Mouse (Mus musculus) embryonic facial prominence, embryonic 15.5 days (tissue): ENCODE measurements at regions not wholly inside any gene's neighbourhood (a gene's known extent, or its start where the extent isn't known, plus 50 kb on each side); places are given as distances from the start of the nearest gene placed in this dataset.

Experiments used
- ATAC-seq: fragments of 200-750 bp; cut with Nextera tagmentation; 2 replicates; pipeline ENCODE4 v1.8.0; 2017; ENCODE audit warnings: low read depth, moderate TSS enrichment; ENCODE audit not compliant: insufficient number of reproducible peaks, low FRiP score, low TSS enrichment
- H3K27ac ChIP-seq: fragments of 300-500 bp; sonication (generic); replicated peaks from 2 replicates; pipeline ENCODE4 v1.5.1; 2015; ENCODE audit warnings: mild to moderate bottlenecking, inconsistent platforms
- H3K27me3 ChIP-seq: fragments of 300-500 bp; sonication (generic); 2 replicates; pipeline ENCODE4 v1.6.1; 2015; ENCODE audit warnings: inconsistent platforms
- H3K36me3 ChIP-seq: fragments of 300-500 bp; sonication (generic); 2 replicates; pipeline ENCODE4 v1.6.1; 2015; ENCODE audit warnings: mild to moderate bottlenecking, inconsistent platforms
- H3K4me1 ChIP-seq: fragments of 300-500 bp; sonication (generic); 2 replicates; pipeline ENCODE4 v1.6.1; 2015; ENCODE audit warnings: inconsistent platforms
- H3K4me2 ChIP-seq: fragments of 300-500 bp; sonication (generic); replicated peaks from 2 replicates; pipeline ENCODE4 v1.6.1; 2015; ENCODE audit warnings: mild to moderate bottlenecking, inconsistent platforms
- H3K4me3 ChIP-seq: fragments of 300-500 bp; sonication (generic); replicated peaks from 2 replicates; pipeline ENCODE4 v1.5.1; 2015; ENCODE audit warnings: mild to moderate bottlenecking, inconsistent platforms
- H3K9ac ChIP-seq: fragments of 300-500 bp; sonication (generic); 2 replicates; pipeline ENCODE4 v1.6.1; 2015; ENCODE audit warnings: inconsistent platforms
- H3K9me3 ChIP-seq: fragments of 300-500 bp; sonication (generic); replicated peaks from 2 replicates; pipeline ENCODE4 v1.6.1; 2016; ENCODE audit warnings: inconsistent platforms
- WGBS: fragments of 180-500 bp; shearing (Covaris S2); methylation state at CpG from one replicate; pipeline ENCODE4 v1.1.7; 2015; 5-methylcytosine and 5-hydroxymethylcytosine counted together

DNA sequence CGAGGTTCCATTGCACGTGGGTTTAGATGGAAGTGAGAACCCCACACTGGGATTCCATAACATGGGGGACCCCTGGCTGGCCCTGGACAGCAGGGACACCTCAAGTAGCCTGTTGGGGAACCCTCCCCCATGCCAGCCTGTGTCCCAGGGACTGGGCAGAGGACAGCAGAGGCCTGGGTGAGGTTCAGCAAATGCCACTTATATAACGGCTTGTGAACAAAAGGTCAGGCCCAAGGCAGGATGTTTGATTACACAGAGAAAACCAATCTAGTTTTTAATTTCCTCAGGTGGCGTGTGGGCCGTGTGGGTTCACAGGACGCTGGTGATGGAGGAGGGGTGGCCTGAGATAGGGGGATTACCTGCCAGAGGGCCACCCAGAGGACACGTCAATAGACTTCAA lies 94.9 kb upstream of the Kazn start:
- ATAC-seq, result no peak
- H3K4me3 ChIP-seq, result no peak overlapping the region
- 0 out of 2 replicates have a peak, but pooled peaks cover 2% of the 10 kb centered on the region for H3K9me3 ChIP-seq
- 78% methylated on average over 7 of the region's 7 CpGs for WGBS
- H3K4me1 ChIP-seq, result 0 out of 2 replicates have a peak, but pooled peaks cover 7% of the 10 kb centered on the region
- H3K27me3 ChIP-seq, result no peaks in the 10 kb centered on the region
- no peaks in the 10 kb centered on the region for H3K36me3 ChIP-seq
- H3K4me2 ChIP-seq, result no peak overlapping the region
- H3K9ac ChIP-seq, result no peak overlapping the region
- H3K27ac ChIP-seq, result no peak overlapping the region

DNA sequence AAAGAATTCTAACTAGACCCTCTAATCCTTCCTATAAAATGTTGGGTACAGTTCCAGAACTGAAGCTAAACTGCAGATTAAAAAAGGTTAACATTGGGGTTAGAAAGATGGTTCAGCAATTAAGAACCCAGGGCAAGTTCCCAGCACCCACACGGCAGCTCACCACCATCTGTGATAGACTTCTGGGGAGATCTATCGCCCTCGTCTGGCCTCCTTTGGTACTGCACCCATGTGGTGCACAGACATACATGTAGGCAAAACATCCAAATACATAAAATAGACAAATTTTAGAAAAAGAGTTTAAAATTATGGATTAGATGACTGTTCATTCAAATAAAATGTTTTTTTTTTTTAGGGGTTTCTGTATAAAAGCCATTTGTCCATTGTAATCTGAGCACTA lies 91.4 kb upstream of the Kazn start:
- WGBS, result 89% methylated on average over 3 of the region's 3 CpGs
- Histone ChIP-seq H3K4me3 (no peak overlapping the region), H3K4me2 (no peak overlapping the region), H3K27ac (no peak overlapping the region), H3K27me3 (no peaks in the 10 kb centered on the region), H3K36me3 (no peaks in the 10 kb centered on the region), H3K9me3 (no peaks in the 10 kb centered on the region), H3K4me1 (0 out of 2 replicates have a peak, but pooled peaks cover 3% of the 10 kb centered on the region), H3K9ac (no peak overlapping the region)
- no peak for ATAC-seq

DNA sequence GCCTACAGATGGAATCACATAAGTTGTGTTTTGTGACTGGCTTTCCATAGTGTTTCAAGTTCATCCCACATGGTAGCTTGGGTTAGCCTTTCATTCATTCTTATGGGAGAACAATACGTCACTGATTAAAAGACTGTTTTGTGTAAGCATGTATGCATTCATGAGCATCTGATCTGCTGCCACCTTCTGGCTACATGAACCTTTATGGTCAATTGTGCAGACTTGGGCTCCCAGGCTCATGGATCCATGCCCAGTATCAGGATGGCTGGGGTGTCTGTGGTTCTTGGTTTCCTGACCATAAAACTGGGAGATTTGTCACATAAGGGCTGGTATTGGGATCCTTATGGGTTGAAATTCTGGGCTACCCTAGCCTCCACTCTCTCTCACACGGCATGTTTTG lies 90.4 kb upstream of the Kazn start:
- no peaks in the 10 kb centered on the region for H3K36me3 ChIP-seq
- no peak overlapping the region for H3K27ac ChIP-seq
- WGBS, result 91% methylated on average over 2 of the region's 2 CpGs
- H3K9ac ChIP-seq, result no peak overlapping the region
- no peak overlapping the region for H3K4me3 ChIP-seq
- peaks cover 10% of the 10 kb centered on the region; the same call in 1 of the 2 replicates for H3K4me1 ChIP-seq
- ATAC-seq, result no peak
- no peaks in the 10 kb centered on the region for H3K9me3 ChIP-seq
- H3K4me2 ChIP-seq, result no peak overlapping the region
- no peaks in the 10 kb centered on the region for H3K27me3 ChIP-seq

GRCm38 (mm10) chr4:142326511-142326910 lies 87.3 kb upstream of the Kazn start:
- Histone ChIP-seq H3K27me3 (no peaks in the 10 kb centered on the region), H3K9ac (no peak overlapping the region), H3K4me1 (peaks cover 23% of the 10 kb centered on the region), H3K9me3 (no peaks in the 10 kb centered on the region), H3K27ac (peak overlapping the region; percentile 63), H3K4me3 (no peak overlapping the region), H3K4me2 (no peak overlapping the region), H3K36me3 (no peaks in the 10 kb centered on the region)
- WGBS, result 37% methylated on average over 5 of the region's 5 CpGs
- no peak for ATAC-seq

- peak; percentile 73; the same call in 1 of the 2 replicates for ATAC-seq
Measured at GRCm38 (mm10) chr4:142321209-142321863, 82.1 kb upstream of the Kazn start.

GRCm38 (mm10) chr4:142310282-142310681 lies 71.1 kb upstream of the Kazn start:
- WGBS, result 59% methylated on average over 6 of the region's 6 CpGs
- no peak overlapping the region for H3K4me2 ChIP-seq
- no peak overlapping the region for H3K4me3 ChIP-seq

More at GRCm38 (mm10) chr4:142321209-142321863, 82.1 kb upstream of the Kazn start:
- Histone ChIP-seq H3K9ac (no peak overlapping the region), H3K9me3 (no peaks in the 10 kb centered on the region), H3K4me1 (peaks cover 31% of the 10 kb centered on the region), H3K4me3 (no peak overlapping the region), H3K4me2 (0 out of 2 replicates have a peak overlapping the region, but pooled peaks have one; percentile 6), H3K36me3 (no peaks in the 10 kb centered on the region), H3K27me3 (no peaks in the 10 kb centered on the region), H3K27ac (peak overlapping the region; percentile 58; the same call in 1 of the 2 replicates)
- WGBS, result 14% methylated on average over 14 of the region's 14 CpGs

DNA sequence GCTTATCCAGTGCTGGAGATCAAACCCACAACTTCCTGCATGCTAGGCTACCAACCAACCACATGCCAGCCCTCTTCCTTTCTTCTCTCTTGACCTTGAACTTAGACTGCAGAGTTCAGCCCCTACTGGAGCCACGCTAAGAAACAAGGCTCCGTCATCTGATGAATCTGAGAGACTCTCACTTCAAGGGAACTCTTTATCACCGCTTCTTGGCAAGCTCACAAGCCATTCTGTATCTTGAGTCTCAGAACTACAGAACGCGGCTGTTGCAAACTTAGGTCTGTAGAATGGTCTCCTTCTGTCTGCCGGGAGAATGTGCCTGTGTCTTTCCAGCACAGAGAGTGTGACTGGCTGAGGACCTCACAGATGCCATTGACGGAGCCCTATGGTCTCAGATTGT lies 69.1 kb upstream of the Kazn start:
- no peak overlapping the region for H3K4me2 ChIP-seq
- H3K9ac ChIP-seq, result no peak overlapping the region
- peaks cover 10% of the 10 kb centered on the region for H3K4me1 ChIP-seq
- H3K27me3 ChIP-seq, result no peaks in the 10 kb centered on the region
- no peak overlapping the region for H3K4me3 ChIP-seq
- no peaks in the 10 kb centered on the region for H3K9me3 ChIP-seq
- no peaks in the 10 kb centered on the region for H3K36me3 ChIP-seq
- 81% methylated on average over 7 of the region's 7 CpGs for WGBS
- no peak overlapping the region for H3K27ac ChIP-seq
- ATAC-seq, result no peak

More at GRCm38 (mm10) chr4:142310282-142310681, 71.1 kb upstream of the Kazn start:
- Histone ChIP-seq H3K27ac (no peak overlapping the region), H3K4me1 (0 out of 2 replicates have a peak, but pooled peaks cover 5% of the 10 kb centered on the region), H3K9ac (no peak overlapping the region), H3K36me3 (no peaks in the 10 kb centered on the region), H3K27me3 (no peaks in the 10 kb centered on the region), H3K9me3 (no peaks in the 10 kb centered on the region)
- no peak for ATAC-seq

GRCm38 (mm10) chr4:142307321-142307720 lies 68.1 kb upstream of the Kazn start:
- Histone ChIP-seq H3K27me3 (no peaks in the 10 kb centered on the region), H3K9ac (no peak overlapping the region), H3K4me2 (no peak overlapping the region), H3K27ac (no peak overlapping the region), H3K4me3 (no peak overlapping the region), H3K4me1 (peaks cover 16% of the 10 kb centered on the region), H3K36me3 (no peaks in the 10 kb centered on the region), H3K9me3 (no peaks in the 10 kb centered on the region)
- 59% methylated on average over 11 of the region's 11 CpGs for WGBS
- ATAC-seq, result no peak

- Histone ChIP-seq H3K27me3 (no peaks in the 10 kb centered on the region), H3K4me3 (no peak overlapping the region), H3K4me1 (peaks cover 25% of the 10 kb centered on the region), H3K27ac (no peak overlapping the region), H3K9me3 (no peaks in the 10 kb centered on the region), H3K9ac (no peak overlapping the region), H3K4me2 (no peak overlapping the region), H3K36me3 (no peaks in the 10 kb centered on the region)
- no peak for ATAC-seq
- 52% methylated on average over 14 of the region's 14 CpGs for WGBS
Measured at GRCm38 (mm10) chr4:142306076-142306475, 66.9 kb upstream of the Kazn start.

- 0 out of 2 replicates have a peak, but pooled peaks have one; percentile 13 for ATAC-seq
Measured at GRCm38 (mm10) chr4:142303374-142304020, 64.3 kb upstream of the Kazn start.

DNA sequence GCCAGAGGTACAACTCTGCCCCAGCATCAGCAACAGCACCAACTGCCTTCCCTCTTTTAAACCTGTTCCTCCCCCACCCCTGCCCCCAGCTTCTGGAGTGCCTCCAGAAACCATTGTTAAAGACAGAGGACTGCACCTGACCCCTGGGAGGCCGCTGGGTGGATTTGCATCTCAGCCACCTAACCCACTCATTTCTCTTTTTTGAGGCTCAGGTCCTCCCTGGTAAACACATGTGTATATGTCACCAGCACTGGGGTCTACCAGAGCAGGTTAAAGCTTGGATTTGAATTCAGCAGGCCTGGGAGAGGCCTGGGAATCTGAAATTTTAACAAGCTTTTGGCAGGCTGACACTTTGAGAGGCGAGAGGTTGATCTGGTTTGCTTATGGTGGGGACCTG lies 63.5 kb upstream of the Kazn start:
- no peaks in the 10 kb centered on the region for H3K36me3 ChIP-seq
- no peaks in the 10 kb centered on the region for H3K27me3 ChIP-seq
- H3K4me2 ChIP-seq, result no peak overlapping the region
- no peak for ATAC-seq
- WGBS, result 48% methylated on average over 2 of the region's 2 CpGs
- H3K4me1 ChIP-seq, result peaks cover 25% of the 10 kb centered on the region
- no peak overlapping the region for H3K9ac ChIP-seq
- H3K4me3 ChIP-seq, result no peak overlapping the region
- no peak overlapping the region for H3K27ac ChIP-seq
- no peaks in the 10 kb centered on the region for H3K9me3 ChIP-seq

More at GRCm38 (mm10) chr4:142303374-142304020, 64.3 kb upstream of the Kazn start:
- Histone ChIP-seq H3K4me2 (no peak overlapping the region), H3K27me3 (no peaks in the 10 kb centered on the region), H3K4me3 (no peak overlapping the region), H3K27ac (no peak overlapping the region), H3K9ac (no peak overlapping the region), H3K36me3 (no peaks in the 10 kb centered on the region), H3K9me3 (no peaks in the 10 kb centered on the region), H3K4me1 (peaks cover 25% of the 10 kb centered on the region)
- 68% methylated on average over 10 of the region's 10 CpGs for WGBS
